Mouse (Mus musculus) cortical plate, adult 2 months (tissue): ENCODE data around the gene Mgat1.

Source experiments
- CTCF ChIP-seq: fragments of 200-500 bp; IDR thresholded peaks from 2 replicates; pipeline ENCODE4 v1.5.1; 2011; ENCODE audit warnings: mild to moderate bottlenecking, control low read depth, low read length; ENCODE audit not compliant: insufficient read depth; ENCODE audit errors: extremely low read depth
- POLR2A ChIP-seq: fragments of 200-500 bp; IDR thresholded peaks from 2 replicates; pipeline ENCODE4 v1.6.1; 2011; ENCODE audit warnings: mild to moderate bottlenecking, low read length, control low read depth; ENCODE audit not compliant: insufficient read depth; ENCODE audit errors: extremely low read depth

DNA sequence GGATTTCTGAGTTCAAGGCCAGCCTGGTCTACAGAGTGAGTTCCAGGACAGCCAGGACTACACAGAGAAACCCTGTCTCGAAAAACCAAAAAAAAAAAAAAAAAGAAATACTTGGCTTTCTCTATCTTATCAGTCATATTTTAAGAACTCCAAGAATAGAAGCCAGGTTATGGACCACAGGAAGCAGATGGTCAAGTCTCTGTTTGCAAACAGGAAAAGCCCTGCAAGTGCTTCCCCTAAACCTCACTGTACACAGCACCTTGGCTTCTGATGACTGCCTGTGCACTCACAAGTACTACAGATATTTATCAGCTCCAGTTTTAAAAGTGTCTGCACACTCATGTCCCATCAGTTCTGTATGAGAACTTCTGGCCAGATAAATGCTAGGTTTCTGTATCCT is 2.5 kb upstream of the Mgat1 start:
- TF ChIP-seq CTCF: no peak
- no peak for TF ChIP-seq POLR2A
